Mouse (Mus musculus) intestine, postnatal 0 days (tissue): Measurements from ENCODE around the gene Ifna6. TPM values are rescaled to one million over a fixed set of nuclear protein-coding genes. Genes with fewer than 3 reads are reported as not detected.

ENCODE experiments used
- ATAC-seq: fragments of 200-750 bp; cut with Nextera tagmentation; 2 replicates; pipeline ENCODE4 v1.8.0; 2017; ENCODE audit warnings: mild to moderate bottlenecking, moderate TSS enrichment, moderate library complexity
- H3K27ac ChIP-seq: fragments of 300-500 bp; sonication (generic); 2 replicates; pipeline ENCODE4 v1.5.1; 2014; ENCODE audit warnings: mild to moderate bottlenecking, low read depth, low read length, moderate library complexity
- H3K27me3 ChIP-seq: fragments of 300-500 bp; sonication (generic); replicated peaks from 2 replicates; pipeline ENCODE4 v1.6.1; 2014; ENCODE audit warnings: low read length, mixed read lengths; ENCODE audit not compliant: control insufficient read depth, insufficient read depth
- H3K36me3 ChIP-seq: fragments of 300-500 bp; sonication (generic); 2 replicates; pipeline ENCODE4 v1.6.1; 2014; ENCODE audit warnings: mild to moderate bottlenecking, moderate library complexity; ENCODE audit not compliant: control insufficient read depth, insufficient read depth
- H3K4me1 ChIP-seq: fragments of 300-500 bp; sonication (generic); replicated peaks from 2 replicates; pipeline ENCODE4 v1.6.1; 2014; ENCODE audit warnings: antibody characterized with exemption, low read length, mixed read lengths; ENCODE audit not compliant: control insufficient read depth, insufficient read depth
- H3K4me2 ChIP-seq: fragments of 300-500 bp; sonication (generic); replicated peaks from 2 replicates; pipeline ENCODE4 v1.6.1; 2014; ENCODE audit warnings: low read depth, mild to moderate bottlenecking, moderate library complexity
- H3K4me3 ChIP-seq: fragments of 300-500 bp; sonication (generic); 2 replicates; pipeline ENCODE4 v1.5.1; 2014; ENCODE audit warnings: low read depth, low read length
- H3K9ac ChIP-seq: fragments of 300-500 bp; sonication (generic); 2 replicates; pipeline ENCODE4 v1.6.1; 2014; ENCODE audit warnings: mild to moderate bottlenecking, low read depth, low read length
- H3K9me3 ChIP-seq: fragments of 300-500 bp; sonication (generic); 2 replicates; pipeline ENCODE4 v1.6.1; 2016; ENCODE audit warnings: mixed run types; ENCODE audit not compliant: control insufficient read depth
- CTCF ChIP-seq: sonication (generic); IDR thresholded peaks from 2 replicates; pipeline ENCODE4 v1.5.1; 2016; ENCODE audit warnings: low read depth, mild to moderate bottlenecking, control low read depth, antibody characterized with exemption, moderate library complexity
- WGBS: fragments of 180-500 bp; shearing (Covaris S2); extraction: QIAGEN DNeasy Blood & Tissue Kit; methylation state at CpG from one replicate; pipeline ENCODE4 v1.1.7; 2014; 5-methylcytosine and 5-hydroxymethylcytosine counted together
- polyA plus RNA-seq: library from polyadenylated mRNA; unstranded; fragments of >200 nt; fragmentation: Nextera tagmentation; extraction: Ambion mirVana; gene quantifications from 2 replicates; pipeline ENCODE4 v1.2.1, GENCODE M21; 2015

Ifna6 gene
- polyA plus RNA-seq, 1 experiment from 2014 or later = not detected

GRCm38 (mm10) chr4:88864599-88864998, 37.4 kb downstream of the Ifna6 start:
- Histone ChIP-seq H3K27me3 (no peaks in the 10 kb centered on the region), H3K4me3 (no peak overlapping the region), H3K9me3 (no peaks in the 10 kb centered on the region), H3K36me3 (no peaks in the 10 kb centered on the region), H3K4me1 (no peaks in the 10 kb centered on the region), H3K27ac (no peak overlapping the region), H3K4me2 (no peak overlapping the region), H3K9ac (no peak overlapping the region)
- TF ChIP-seq CTCF = no peak
- WGBS = 71% methylated on average over 9 of the region's 9 CpGs
- ATAC-seq = no peak

- 63% methylated on average over 6 of the region's 6 CpGs for WGBS
- Histone ChIP-seq H3K4me3 (no peak overlapping the region), H3K9ac (no peak overlapping the region), H3K27ac (no peak overlapping the region), H3K36me3 (no peaks in the 10 kb centered on the region), H3K4me1 (no peaks in the 10 kb centered on the region), H3K4me2 (no peak overlapping the region), H3K9me3 (no peaks in the 10 kb centered on the region), H3K27me3 (no peaks in the 10 kb centered on the region)
- no peak for ATAC-seq
- no peak for TF ChIP-seq CTCF
These were observed 37.9 kb downstream of the Ifna6 start for GRCm38 (mm10) chr4:88865011-88865569.

GRCm38 (mm10) chr4:88867366-88867925, 40.2 kb downstream of the Ifna6 start:
- no peaks in the 10 kb centered on the region for H3K4me1 ChIP-seq
- H3K4me2 ChIP-seq = peak overlapping the region; percentile 82
- no peaks in the 10 kb centered on the region for H3K36me3 ChIP-seq
- 1% methylated on average over 7 of the region's 8 CpGs for WGBS
- H3K27me3 ChIP-seq = no peaks in the 10 kb centered on the region
- peak overlapping the region; percentile 47 for H3K4me3 ChIP-seq
- H3K9me3 ChIP-seq = no peaks in the 10 kb centered on the region
- ATAC-seq = peak; percentile 55; the same call in 1 of the 2 replicates
- H3K9ac ChIP-seq = no peak overlapping the region
- H3K27ac ChIP-seq = no peak overlapping the region
- peak; percentile 95 for TF ChIP-seq CTCF

- Histone ChIP-seq H3K27ac (no peak overlapping the region), H3K9me3 (no peaks in the 10 kb centered on the region), H3K9ac (peak overlapping the region; percentile 53; the same call in 1 of the 2 replicates), H3K4me3 (peak overlapping the region; percentile 47), H3K27me3 (no peaks in the 10 kb centered on the region), H3K4me1 (no peaks in the 10 kb centered on the region), H3K4me2 (peak overlapping the region; percentile 82), H3K36me3 (no peaks in the 10 kb centered on the region)
- peak; percentile 32 for ATAC-seq
- 8% methylated on average over 31 of the region's 31 CpGs for WGBS
- no peak for TF ChIP-seq CTCF
These were observed 41.0 kb downstream of the Ifna6 start for GRCm38 (mm10) chr4:88867926-88868911.

- Histone ChIP-seq H3K4me3 (no peak overlapping the region), H3K4me2 (no peak overlapping the region), H3K36me3 (no peaks in the 10 kb centered on the region), H3K27me3 (no peaks in the 10 kb centered on the region), H3K9ac (no peak overlapping the region), H3K9me3 (no peaks in the 10 kb centered on the region), H3K27ac (no peak overlapping the region), H3K4me1 (no peaks in the 10 kb centered on the region)
- ATAC-seq = no peak
- whole genome bisulfite sequencing = 0% methylated on average over 2 of the region's 2 CpGs
- peak; percentile 83 for TF ChIP-seq CTCF
These were observed 45.5 kb downstream of the Ifna6 start for GRCm38 (mm10) chr4:88872691-88873090.

- Histone ChIP-seq H3K9ac (no peak overlapping the region), H3K9me3 (no peaks in the 10 kb centered on the region), H3K4me1 (no peaks in the 10 kb centered on the region), H3K4me2 (no peak overlapping the region), H3K36me3 (no peaks in the 10 kb centered on the region), H3K27ac (no peak overlapping the region), H3K27me3 (no peaks in the 10 kb centered on the region), H3K4me3 (no peak overlapping the region)
- no peak for ATAC-seq
- no peak for TF ChIP-seq CTCF
- 50% methylated on average over 4 of the region's 4 CpGs for WGBS
These were observed 48.3 kb downstream of the Ifna6 start for GRCm38 (mm10) chr4:88875435-88876095.
